Mouse (Mus musculus) E14TG2a.4 (cell line): ENCODE data around the gene Sema6b.

Source experiments
- CTCF ChIP-seq: conservative IDR thresholded peaks from 2 replicates; pipeline ENCODE4 v1.5.1; 2014; ENCODE audit warnings: low read length
- NANOG ChIP-seq: IDR thresholded peaks from 2 replicates; pipeline ENCODE4 v1.6.1; 2014; ENCODE audit warnings: borderline replicate concordance, low read length, mixed read lengths

GRCm38 (mm10) chr17:56153643-56154042, 13.5 kb upstream of the Sema6b start:
- TF ChIP-seq CTCF (no peak), NANOG (no peak)
